Mouse (Mus musculus): ENCODE data around the gene Bptf.
"Not testable (repeated sequence)": the region's sequence is repeated elsewhere in the genome, so short reads cannot be mapped to it uniquely, and the experiment has no call there.

Bptf gene

DNA sequence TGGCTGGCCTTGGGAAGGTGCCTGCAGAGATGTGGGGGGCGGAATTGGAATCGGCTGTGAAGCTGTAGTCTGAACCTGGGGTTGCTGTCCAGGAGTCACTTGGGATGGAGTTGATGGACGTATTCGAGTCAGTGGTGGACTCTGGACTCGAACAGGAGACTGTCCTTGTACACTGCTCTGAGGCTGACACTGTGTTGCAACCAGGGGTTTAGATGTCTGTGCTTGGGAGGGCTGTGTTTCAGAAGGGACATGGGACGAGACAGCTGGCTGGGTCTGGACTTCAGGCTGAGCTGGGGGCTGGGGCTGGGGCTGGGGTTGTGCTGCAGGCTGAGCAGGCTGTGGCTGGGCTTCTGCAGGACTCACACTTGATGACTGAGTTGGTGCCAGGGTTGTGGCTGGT is 77.1 kb downstream of the Bptf start:
- no peak for DNase-seq (ENCODE audit: low read depth, low spot score)

DNA sequence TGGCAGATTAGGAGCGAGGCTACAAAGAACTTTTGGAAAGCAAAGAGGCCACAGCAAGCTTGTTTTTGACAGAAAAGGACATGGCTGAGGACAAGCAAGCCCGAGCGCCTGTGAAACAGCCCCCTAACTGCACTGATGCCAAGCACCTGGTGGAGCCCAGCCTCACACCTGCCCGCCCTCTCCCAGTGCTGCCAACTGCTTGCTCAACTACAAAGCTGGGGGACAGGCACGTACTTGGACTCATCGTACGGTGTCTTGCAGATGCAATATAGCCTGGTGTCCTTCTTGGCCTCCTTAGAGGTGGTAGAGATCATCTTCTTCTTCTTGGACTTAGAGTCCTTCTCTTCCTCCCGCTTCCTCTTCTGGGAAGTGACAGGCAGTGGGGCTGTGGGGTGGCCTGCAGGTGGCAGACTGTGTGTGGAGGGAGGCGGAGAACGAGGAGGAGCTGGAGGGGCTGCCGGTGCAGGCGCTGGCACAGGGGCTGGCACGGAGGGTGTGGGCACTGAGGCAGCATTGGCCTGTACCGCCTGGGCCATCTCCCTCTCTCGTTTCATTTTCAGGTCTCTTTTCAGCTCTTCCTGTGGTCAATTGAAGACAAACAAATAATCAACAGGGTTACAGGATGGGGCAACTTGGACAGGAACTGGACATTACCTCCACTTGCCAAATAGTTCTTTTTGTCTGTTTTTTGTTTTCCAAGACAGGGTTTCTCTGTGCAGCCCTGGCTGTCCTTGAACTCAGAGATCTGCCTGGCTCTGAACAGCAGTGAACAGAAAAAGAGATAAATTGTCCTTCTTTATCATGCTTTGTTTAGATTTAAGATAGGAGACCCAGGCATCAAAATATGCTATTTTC is 84.9 kb downstream of the Bptf start:
- DNase-seq (ENCODE audit: low read depth, low spot score): no peak

GRCm38 (mm10) chr11:107045546-107045945 is 86.4 kb downstream of the Bptf start:
- DNase-seq (ENCODE audit: low read depth, low spot score): no peak

DNA sequence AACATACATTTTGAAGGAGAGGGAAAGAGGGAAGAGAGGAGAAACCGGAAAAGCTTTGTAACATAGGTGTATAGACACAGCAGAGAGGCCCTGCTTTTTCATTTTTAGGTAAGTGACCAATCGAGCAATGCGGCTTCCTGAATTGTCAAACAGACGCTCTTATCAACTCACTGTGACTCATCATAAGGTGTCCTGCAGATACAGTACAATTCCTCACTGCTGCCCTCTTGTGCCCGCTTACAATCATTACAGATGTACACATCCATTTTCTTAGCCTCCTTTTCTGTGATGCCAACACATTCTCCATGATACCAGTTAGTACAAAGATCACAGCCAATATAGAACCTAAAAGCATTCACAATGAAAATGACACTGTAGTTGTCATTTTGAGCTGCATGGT is 87.6 kb downstream of the Bptf start:
- peak; percentile 94 for DNase-seq (ENCODE audit: low read depth, low spot score)

- DNase-seq (ENCODE audit: low read depth, low spot score): no peak
These were observed 88.6 kb downstream of the Bptf start for GRCm38 (mm10) chr11:107043361-107043760.

DNA sequence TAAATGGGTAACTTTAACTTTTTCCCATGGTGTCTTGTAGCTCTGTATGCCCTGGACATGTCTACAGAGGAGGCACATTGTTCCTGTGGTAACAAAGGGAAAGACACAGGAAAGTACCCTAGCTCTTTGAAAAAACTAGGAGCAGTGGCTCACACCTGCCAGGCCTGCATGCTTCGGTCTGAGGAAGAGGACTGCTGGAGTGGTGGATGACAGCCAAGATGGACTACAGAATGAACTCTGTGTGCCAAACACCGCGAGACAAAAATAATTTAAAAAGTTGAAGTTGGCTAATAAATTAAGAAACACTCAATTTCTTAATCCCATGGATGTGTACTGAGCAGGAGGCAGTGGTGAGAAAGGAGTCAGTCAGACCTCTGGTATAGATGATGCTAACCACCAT is 90.5 kb downstream of the Bptf start:
- no peak for DNase-seq (ENCODE audit: low read depth, low spot score)

DNA sequence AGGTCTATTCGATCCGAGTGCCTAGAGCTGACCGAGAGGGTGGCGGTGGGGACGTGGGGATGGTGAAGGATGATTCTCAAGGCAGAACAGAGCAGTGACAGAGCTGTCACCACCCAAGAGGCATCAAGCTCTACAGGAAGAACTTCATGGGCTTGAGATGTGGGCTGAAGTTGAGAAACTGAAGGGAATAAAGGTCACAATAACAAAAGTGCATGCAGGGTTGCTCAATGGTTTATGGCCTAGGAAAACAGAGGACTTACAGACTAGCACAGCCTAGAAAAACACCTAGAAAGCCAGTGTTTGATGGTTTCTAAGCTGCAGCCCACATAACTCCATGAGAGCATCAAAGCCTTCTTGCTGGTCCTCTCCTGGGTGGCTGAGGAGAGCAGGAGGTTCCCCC is 92.5 kb downstream of the Bptf start:
- DNase-seq (ENCODE audit: low read depth, low spot score): no peak

- no peak for DNase-seq (ENCODE audit: low read depth, low spot score)
These were observed 97.7 kb downstream of the Bptf start for GRCm38 (mm10) chr11:107034085-107034810.

- DNase-seq (ENCODE audit: low read depth, low spot score): no peak
These were observed 100.3 kb downstream of the Bptf start for GRCm38 (mm10) chr11:107031635-107032034.

GRCm38 (mm10) chr11:107029536-107029935 is 102.4 kb downstream of the Bptf start:
- no peak for DNase-seq (ENCODE audit: low read depth, low spot score)

DNA sequence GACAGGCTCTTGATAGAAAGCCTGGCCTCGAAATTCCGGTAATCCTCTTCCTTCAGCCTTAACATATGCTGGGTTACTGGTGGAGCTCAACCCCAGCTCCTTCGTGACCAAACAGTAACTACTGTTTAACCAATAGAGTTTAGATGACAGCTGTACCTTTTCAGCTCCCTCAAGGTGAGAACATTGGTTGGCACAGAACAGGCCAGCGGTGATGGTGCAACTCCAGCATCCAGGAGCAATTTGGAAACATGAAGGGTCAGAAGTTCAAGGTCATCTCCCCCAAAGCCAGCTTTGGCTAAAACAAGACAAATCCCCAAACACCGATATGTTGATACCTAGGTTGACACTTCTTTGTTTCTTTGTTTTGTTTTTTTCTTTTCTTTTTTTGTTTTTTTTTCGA is 103.2 kb downstream of the Bptf start:
- peak; percentile 25 for DNase-seq (ENCODE audit: low read depth, low spot score)

DNA sequence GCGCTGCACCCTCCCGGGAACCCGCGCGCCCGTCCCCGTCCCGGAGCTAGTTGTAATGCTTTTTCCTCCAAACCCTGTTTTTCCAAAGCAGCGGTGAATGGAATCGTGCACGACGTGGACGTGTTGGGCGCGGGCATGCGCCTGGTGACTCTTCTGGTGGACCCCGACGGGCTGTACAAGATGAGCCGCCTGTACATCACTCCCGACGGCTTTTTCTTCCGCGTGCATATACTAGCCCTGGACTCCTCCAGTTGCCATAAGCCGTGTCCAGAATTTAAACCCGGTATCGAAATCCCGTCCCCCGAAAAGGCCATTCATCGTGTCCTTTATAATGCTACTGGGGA is 103.7 kb downstream of the Bptf start:
- no peak for DNase-seq (ENCODE audit: low read depth, low spot score)

DNA sequence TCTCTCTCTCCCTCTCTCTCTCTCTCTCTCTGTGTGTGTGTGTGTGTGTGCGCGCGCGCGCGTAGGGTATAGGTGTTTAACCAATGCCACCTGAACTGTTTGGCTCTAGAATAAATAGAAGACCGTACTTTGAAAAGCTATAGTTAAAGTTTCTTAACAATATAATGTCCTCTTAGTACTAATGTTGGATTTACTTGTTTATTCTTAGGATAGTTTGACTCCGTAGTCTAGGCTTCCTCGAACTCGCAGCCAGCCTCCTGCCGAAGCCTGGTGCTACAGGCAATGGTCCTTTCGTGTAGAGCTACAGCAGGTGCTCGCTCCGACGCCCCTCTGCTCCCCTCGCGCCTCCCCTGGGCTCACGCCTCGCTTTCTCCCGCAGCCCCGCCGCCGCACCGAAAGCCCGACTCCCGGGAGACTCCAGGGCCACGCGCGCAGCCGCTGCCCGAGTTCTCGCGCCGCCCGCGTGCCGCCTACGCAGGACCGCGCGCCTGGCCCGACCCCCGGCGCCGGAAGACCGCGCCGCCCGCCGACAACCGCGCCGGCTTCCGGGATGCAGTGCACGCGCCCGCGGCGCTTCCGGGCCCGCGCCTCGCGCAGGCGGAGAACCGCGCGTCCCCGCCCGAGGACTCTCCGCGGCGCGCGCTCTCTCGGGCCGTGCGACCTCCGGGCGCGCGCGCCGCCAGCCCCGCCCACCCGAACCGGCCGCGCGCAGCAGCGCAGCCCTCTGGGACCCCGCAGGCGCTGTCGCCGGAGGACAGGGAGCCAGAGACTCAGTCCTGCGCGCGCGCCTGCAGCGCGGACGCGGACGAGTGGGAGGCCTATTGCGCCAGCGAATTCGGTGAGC is 104.3 kb downstream of the Bptf start:
- DNase-seq (ENCODE audit: low read depth, low spot score): peak; percentile 64

DNA sequence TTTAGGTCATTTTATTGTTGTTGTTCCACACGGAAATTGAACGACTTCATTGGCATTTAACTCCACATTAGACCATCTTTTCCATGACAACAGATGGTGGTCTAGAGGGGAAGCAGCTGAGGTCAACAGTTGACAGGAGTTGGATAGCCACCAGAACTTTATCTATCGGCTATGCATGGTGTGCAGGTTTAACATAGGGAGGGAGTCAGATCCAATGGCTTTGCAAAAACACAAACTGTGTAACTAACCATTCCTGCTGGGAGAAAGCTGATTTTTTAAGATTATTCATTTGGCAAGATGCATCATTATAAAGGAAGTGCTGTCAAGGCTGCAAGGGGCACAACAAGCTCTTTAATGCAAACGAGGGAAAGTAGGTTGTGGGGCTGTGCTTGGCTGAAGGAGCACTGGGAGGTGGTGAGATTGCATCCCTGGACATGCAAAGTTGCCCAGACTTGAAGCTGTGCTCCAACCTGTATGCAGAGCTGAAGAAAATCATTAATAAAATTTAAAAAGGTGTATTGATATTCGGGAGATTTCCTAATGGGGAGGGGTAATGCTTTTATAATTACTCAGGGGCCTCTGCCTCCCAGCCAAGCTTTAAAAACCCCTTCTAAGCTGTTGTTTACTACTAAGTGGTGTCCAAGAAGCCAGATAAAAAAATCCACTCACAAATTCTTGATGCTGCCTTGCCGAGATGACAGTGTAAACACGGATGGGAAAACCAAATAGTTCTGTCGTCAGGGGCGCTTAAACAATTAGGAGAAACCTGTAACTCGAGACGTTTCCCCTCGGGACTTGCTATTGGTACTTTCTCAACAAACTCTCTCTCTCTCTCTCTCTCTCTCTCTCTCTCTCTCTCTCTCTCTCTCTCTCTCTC is 105.1 kb downstream of the Bptf start:
- DNase-seq (ENCODE audit: low read depth, low spot score): peak; percentile 43

- no peak for DNase-seq (ENCODE audit: low read depth, low spot score)
These were observed 106.3 kb downstream of the Bptf start, which contains the start of gene 1810010H24Rik for GRCm38 (mm10) chr11:107025411-107026321. 1810010H24Rik (plus strand) TSS chr11:107025681.

GRCm38 (mm10) chr11:107024406-107024805 is 107.5 kb downstream of the Bptf start:
- DNase-seq (ENCODE audit: low read depth, low spot score): no peak

DNA sequence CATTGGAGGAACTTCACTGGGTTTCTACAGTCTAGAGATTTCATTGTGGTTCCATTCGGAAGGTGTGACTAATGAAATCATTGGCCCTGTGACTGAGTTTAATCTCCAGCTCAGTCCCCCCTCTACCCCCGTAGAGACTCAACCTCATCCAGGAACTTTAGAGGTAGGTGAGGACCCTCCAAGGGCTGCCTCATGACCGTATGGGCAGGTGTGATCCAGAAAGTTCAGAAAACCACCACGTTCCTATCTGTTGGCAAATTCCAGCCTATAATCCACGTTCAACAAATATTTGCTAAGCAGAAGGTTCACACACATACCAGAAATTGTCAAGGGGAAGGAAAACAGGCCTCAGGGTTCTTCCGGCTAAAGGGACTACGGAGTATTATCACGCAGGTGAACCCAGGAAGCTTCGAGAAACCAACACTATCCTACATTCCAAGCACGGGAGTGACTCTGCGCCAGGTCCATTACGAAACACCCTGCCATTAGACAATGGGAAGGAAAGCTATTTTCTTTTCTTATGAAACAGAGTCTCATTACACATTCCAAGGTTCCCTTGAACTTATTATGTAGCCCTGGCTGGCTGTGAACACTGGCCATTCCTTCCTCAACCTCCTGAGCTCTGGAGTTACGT is 109.8 kb downstream of the Bptf start:
- DNase-seq (ENCODE audit: low read depth, low spot score): no peak

- not testable (repeated sequence) for DNase-seq (ENCODE audit: low read depth, low spot score)
These were observed 112.2 kb downstream of the Bptf start for GRCm38 (mm10) chr11:107019722-107020121.

- no peak for DNase-seq (ENCODE audit: low read depth, low spot score)
These were observed 112.6 kb downstream of the Bptf start for GRCm38 (mm10) chr11:107019318-107019717.

DNA sequence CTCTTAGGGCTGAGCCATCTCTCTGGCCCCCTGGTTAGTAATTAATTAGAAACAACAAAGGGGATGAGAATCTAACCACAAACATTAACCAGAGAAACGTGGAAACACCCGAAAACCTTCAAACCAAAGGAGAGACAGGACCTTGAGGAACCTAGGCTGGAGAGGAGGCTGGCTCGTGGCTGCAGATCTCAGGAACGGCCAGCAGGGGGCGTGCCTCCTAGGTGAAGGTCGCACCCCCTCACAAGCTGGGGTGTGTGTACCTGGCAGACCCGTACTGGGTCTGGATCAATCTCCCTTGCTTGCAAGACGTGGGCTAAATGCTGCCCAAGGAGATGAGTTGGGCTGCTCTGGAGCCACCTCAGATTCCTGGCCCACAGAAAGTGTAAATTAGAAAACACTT is 113.3 kb downstream of the Bptf start:
- DNase-seq (ENCODE audit: low read depth, low spot score): no peak

Measured in 3T3-L1 (cell line).